Mouse (Mus musculus) embryonic fibroblast, embryonic 13.5 days (primary cell): ENCODE results near the gene Srpk1.

Source experiments
- CTCF ChIP-seq: IDR thresholded peaks from 2 replicates; pipeline ENCODE4 v1.5.1; 2011; ENCODE audit warnings: mild to moderate bottlenecking, control low read depth, low read length, moderate library complexity, borderline replicate concordance; ENCODE audit not compliant: insufficient read depth
- POLR2A ChIP-seq: IDR thresholded peaks from 2 replicates; pipeline ENCODE4 v1.6.1; 2011; ENCODE audit warnings: low read depth, mild to moderate bottlenecking, control low read depth, low read length, moderate library complexity

DNA sequence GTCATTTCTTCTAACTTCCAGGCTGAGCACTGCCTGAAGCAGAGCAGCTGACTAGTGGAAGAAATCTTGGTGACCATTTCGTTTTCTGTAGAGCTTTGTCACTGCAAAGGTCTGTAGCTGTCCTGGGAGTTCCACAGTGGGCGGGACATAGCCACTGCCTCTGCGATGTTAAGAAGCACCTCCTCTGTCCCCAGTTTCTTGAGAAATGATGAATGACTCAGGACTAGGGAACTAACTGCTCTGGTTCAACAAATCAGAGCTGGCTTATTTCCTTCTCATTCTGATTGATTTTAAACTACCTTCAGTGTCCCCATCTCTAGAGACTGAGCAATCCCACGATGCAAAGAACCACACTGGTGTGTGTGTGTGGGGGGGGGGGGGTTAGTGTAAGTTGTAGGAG lies 21.6 kb upstream of the Srpk1 start:
- TF ChIP-seq POLR2A (no peak), CTCF (no peak)
